Mouse (Mus musculus) midbrain, embryonic 12.5 days (tissue): ENCODE data around the gene Gm37240. TPM values are rescaled to one million over a fixed set of nuclear protein-coding genes. Genes with fewer than 3 reads are reported as not detected.

ENCODE experiments used
- ATAC-seq: fragments of 200-750 bp; cut with Nextera tagmentation; 2 replicates; pipeline ENCODE4 v1.8.0; 2017; ENCODE audit warnings: low read depth, moderate TSS enrichment, moderate library complexity; ENCODE audit not compliant: low FRiP score
- H3K27ac ChIP-seq: fragments of 300-500 bp; sonication (generic); replicated peaks from 2 replicates; pipeline ENCODE4 v1.5.1; 2016; ENCODE audit warnings: mild to moderate bottlenecking
- H3K27me3 ChIP-seq: fragments of 300-500 bp; sonication (generic); 2 replicates; pipeline ENCODE4 v1.6.1; 2016; ENCODE audit warnings: mild to moderate bottlenecking
- H3K36me3 ChIP-seq: fragments of 300-500 bp; sonication (generic); 2 replicates; pipeline ENCODE4 v1.6.1; 2016
- H3K4me1 ChIP-seq: fragments of 300-500 bp; sonication (generic); 2 replicates; pipeline ENCODE4 v1.6.1; 2016
- H3K4me2 ChIP-seq: fragments of 300-500 bp; sonication (generic); replicated peaks from 2 replicates; pipeline ENCODE4 v1.6.1; 2016; ENCODE audit warnings: mild to moderate bottlenecking, moderate library complexity
- H3K4me3 ChIP-seq: fragments of 300-500 bp; sonication (generic); 2 replicates; pipeline ENCODE4 v1.5.1; 2016; ENCODE audit warnings: mild to moderate bottlenecking
- H3K9ac ChIP-seq: fragments of 300-500 bp; sonication (generic); replicated peaks from 2 replicates; pipeline ENCODE4 v1.6.1; 2016; ENCODE audit warnings: mild to moderate bottlenecking, moderate library complexity
- H3K9me3 ChIP-seq: fragments of 300-500 bp; sonication (generic); 2 replicates; pipeline ENCODE4 v1.6.1; 2016; ENCODE audit warnings: mild to moderate bottlenecking
- WGBS: fragments of 180-500 bp; shearing (Covaris S2); methylation state at CpG from one replicate; pipeline ENCODE4 v1.1.7; 2016; 5-methylcytosine and 5-hydroxymethylcytosine counted together
- polyA plus RNA-seq: library from polyadenylated mRNA; unstranded; fragments of >200 nt; fragmentation: Nextera tagmentation; extraction: Ambion mirVana; gene quantifications from 2 replicates; pipeline ENCODE4 v1.2.1, GENCODE M21; 2016

The Gm37240 gene
- polyA plus RNA-seq, 1 experiment from 2014 or later = 0.96 TPM

DNA sequence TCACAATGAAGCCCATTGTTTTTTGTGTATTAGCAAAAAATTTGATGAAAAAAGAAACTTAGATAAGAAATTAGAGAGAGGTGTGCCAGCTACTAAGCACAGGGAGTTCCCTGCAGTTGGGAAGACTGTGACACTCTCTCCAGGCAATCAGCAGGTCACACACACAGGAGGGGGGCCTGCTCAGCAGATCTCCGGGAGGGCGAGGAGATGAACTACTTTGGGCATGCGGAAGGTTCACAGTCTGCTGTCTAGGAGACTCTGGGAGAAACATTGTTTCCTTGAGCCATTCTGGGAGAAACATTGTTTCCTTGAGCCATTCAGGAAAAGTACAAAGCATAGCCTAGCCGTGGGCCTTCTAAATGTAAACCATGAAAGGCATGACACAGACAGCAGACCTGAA is 1244.4 kb downstream of the Gm37240 start:
- ATAC-seq = no peak

DNA sequence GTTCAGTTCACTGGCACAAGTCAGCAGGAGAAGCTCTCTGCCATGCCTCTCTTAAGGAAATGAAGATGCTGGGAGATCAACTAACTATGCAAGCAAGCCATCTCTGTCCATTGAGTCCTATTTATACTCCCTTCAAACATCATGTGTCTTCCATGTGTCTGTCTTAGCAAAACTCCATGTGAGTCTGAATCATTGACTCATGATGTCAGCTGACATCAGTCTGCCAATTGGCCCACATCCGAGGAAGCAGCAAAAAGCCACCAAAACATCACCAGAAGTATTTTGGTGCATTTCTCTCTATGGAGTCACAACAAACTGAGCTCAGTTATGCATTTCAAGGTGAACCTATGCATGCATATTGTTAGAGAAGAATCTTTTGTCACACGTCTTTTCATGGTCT is 1245.9 kb downstream of the Gm37240 start:
- no peak for ATAC-seq
- no peaks in the 10 kb centered on the region for H3K36me3 ChIP-seq
- no peak overlapping the region for H3K4me2 ChIP-seq
- no peak overlapping the region for H3K27ac ChIP-seq
- H3K4me3 ChIP-seq = no peak overlapping the region
- no peak overlapping the region for H3K9ac ChIP-seq
- WGBS = 85% methylated on average over 2 of the region's 2 CpGs
- H3K9me3 ChIP-seq = no peaks in the 10 kb centered on the region
- H3K4me1 ChIP-seq = peaks cover 6% of the 10 kb centered on the region; the same call in 1 of the 2 replicates
- H3K27me3 ChIP-seq = peaks cover 7% of the 10 kb centered on the region; the same call in 1 of the 2 replicates

More for the DNA sequence above, 1244.4 kb downstream of the Gm37240 start:
- Histone ChIP-seq H3K27ac (no peak overlapping the region), H3K4me2 (no peak overlapping the region), H3K4me3 (no peak overlapping the region), H3K36me3 (no peaks in the 10 kb centered on the region), H3K4me1 (peaks cover 14% of the 10 kb centered on the region), H3K9me3 (no peaks in the 10 kb centered on the region), H3K9ac (no peak overlapping the region), H3K27me3 (peaks cover 8% of the 10 kb centered on the region; the same call in 1 of the 2 replicates)
- WGBS = 50% methylated on average over 4 of the region's 4 CpGs

DNA sequence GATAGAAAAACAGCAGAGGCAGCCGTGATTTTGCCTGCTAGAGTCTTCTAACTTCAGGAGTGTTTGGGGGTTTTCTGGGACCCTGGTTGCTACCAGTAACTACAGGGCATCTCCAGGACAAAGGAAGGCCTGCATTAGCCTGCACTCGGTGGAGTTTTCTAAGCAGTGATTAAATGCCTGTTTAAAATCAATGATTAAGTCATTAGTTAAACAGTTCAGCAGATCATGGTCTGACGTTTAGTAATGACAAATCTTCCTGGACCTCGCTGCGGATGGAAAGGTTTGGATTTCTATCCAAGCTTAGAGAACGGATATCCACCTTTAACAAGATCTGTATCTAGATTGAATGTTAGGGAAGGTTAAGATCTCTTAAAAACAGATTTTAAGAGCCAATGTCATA is 1246.8 kb downstream of the Gm37240 start:
- H3K4me2 ChIP-seq = no peak overlapping the region
- H3K4me1 ChIP-seq = peaks cover 6% of the 10 kb centered on the region; the same call in 1 of the 2 replicates
- peaks cover 4% of the 10 kb centered on the region; the same call in 1 of the 2 replicates for H3K27me3 ChIP-seq
- H3K9me3 ChIP-seq = no peaks in the 10 kb centered on the region
- no peak overlapping the region for H3K9ac ChIP-seq
- ATAC-seq = no peak
- H3K4me3 ChIP-seq = no peak overlapping the region
- WGBS = 43% methylated on average over 6 of the region's 6 CpGs
- no peaks in the 10 kb centered on the region for H3K36me3 ChIP-seq
- no peak overlapping the region for H3K27ac ChIP-seq

DNA sequence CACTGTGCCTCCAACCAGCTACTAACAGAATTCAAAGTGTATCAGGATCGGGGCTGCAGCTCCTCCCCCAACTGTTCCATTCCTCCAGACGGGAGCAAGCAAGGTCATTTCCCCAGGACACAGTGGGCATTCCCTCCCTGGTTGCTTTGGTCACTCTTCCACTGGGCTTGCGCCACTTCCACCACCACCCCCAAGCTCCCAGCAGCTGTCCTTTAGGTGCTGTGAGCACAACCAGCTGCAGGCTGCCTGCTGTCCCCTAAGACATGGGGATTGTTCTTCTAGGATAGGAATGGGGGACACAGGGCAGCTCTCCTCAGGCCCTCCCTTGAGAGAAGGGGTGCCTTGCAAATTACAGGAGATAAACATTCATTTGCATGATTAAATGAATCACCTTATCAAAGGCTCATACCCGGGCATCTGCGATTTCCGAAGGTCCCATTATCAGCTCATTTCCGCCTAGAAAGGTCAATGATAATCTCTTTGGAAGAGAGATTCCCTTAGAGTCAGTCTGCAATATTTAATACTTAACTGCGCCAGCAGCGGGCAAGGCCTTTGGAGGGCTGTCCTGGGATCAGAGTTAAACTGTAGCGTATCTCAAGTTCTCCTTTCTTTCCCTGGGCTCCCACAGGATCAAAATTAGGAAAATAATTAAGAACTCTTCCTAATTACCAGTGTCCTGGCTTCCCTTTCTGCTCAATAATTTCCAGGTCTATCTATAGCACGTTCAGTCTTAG is 1247.4 kb downstream of the Gm37240 start:
- no peaks in the 10 kb centered on the region for H3K36me3 ChIP-seq
- 40% methylated on average over 11 of the region's 11 CpGs for WGBS
- H3K4me1 ChIP-seq = peaks cover 6% of the 10 kb centered on the region; the same call in 1 of the 2 replicates
- H3K9me3 ChIP-seq = no peaks in the 10 kb centered on the region
- no peak for ATAC-seq
- H3K27ac ChIP-seq = no peak overlapping the region
- no peak overlapping the region for H3K4me2 ChIP-seq
- no peak overlapping the region for H3K4me3 ChIP-seq
- peaks cover 4% of the 10 kb centered on the region; the same call in 1 of the 2 replicates for H3K27me3 ChIP-seq
- H3K9ac ChIP-seq = no peak overlapping the region

DNA sequence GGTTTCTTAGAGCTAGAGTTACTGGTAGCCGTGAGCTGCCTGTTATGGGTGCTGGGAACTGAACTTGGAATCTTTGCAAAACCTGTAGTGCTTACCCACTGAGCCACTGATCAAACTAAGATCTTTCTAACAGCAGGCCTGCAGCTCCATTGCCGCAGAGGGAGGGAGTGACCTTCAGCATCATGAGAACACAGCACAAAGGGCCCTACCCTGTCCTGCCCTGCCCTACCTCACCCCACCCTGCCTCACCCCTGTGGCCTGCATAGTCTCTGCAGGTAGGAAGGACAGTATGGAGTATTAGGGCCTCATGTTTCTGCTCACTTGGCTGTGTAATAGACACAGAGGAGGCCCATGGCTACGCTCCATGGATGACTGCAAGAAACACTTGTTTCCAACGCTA is 1248.5 kb downstream of the Gm37240 start:
- Histone ChIP-seq H3K27ac (no peak overlapping the region), H3K4me1 (peaks cover 6% of the 10 kb centered on the region; the same call in 1 of the 2 replicates), H3K4me3 (no peak overlapping the region), H3K36me3 (no peaks in the 10 kb centered on the region), H3K4me2 (no peak overlapping the region), H3K9me3 (no peaks in the 10 kb centered on the region), H3K27me3 (peaks cover 4% of the 10 kb centered on the region; the same call in 1 of the 2 replicates), H3K9ac (no peak overlapping the region)
- WGBS = 78% methylated on average over 4 of the region's 4 CpGs
- ATAC-seq = no peak

DNA sequence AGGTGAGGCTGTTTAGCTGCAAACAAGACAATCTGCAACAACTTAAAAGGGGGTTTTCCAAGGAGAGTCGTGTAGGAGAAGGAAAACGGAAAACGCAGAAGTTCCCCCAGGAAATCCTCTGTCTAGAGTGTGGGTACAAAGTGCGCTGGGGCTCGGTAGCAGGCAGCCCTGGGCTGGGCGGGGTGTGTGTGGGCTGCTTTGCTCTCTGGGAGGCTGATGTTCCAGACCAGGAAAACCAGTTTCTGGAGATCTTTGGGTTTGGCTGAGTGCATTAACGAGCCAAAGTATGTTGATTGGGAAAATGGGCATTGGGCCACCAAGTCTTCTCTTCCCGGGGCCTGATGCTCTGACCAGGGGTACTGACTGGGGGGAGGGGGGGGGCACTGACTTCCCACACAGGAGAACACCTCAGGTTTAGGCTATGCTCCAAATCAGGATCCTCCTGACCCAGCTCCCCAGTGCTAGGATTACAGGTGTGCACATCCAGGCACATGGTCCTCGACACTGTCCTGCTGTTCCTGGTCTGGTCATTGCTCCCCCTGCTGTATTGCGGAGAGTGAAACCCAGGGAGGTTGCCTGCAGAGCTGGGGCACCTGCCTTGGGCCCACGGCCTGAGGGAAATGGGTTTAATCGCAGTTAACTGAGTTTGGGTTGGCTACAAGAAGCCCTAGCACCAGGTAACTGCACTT is 1249.3 kb downstream of the Gm37240 start:
- H3K9me3 ChIP-seq = no peaks in the 10 kb centered on the region
- no peak overlapping the region for H3K4me2 ChIP-seq
- no peak for ATAC-seq
- no peaks in the 10 kb centered on the region for H3K36me3 ChIP-seq
- no peak overlapping the region for H3K9ac ChIP-seq
- H3K27ac ChIP-seq = no peak overlapping the region
- 81% methylated on average over 12 of the region's 12 CpGs for WGBS
- H3K27me3 ChIP-seq = peaks cover 4% of the 10 kb centered on the region; the same call in 1 of the 2 replicates
- H3K4me3 ChIP-seq = no peak overlapping the region
- peaks cover 6% of the 10 kb centered on the region; the same call in 1 of the 2 replicates for H3K4me1 ChIP-seq

DNA sequence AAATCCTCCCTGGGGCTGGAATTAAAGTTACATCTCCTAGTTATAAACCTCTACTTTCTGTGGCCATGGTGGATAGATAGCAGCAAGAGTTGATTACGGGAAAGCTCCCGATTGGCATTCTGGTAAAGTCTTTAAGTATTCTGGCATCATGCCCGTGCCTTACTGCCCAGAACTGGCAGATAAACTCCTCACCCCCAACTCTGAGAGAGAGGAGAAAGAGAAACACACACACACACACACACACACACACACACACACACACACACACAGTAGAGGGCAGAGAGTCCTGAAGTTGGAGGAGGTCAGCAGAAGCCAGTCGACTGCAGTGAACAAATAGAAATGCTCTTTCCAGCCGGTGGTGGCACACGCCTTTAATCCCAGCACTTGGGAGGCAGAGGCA is 1250.2 kb downstream of the Gm37240 start:
- Histone ChIP-seq H3K4me1 (peaks cover 6% of the 10 kb centered on the region; the same call in 1 of the 2 replicates), H3K9me3 (no peaks in the 10 kb centered on the region), H3K4me3 (no peak overlapping the region), H3K36me3 (no peaks in the 10 kb centered on the region), H3K9ac (no peak overlapping the region), H3K27ac (no peak overlapping the region), H3K4me2 (no peak overlapping the region), H3K27me3 (peaks cover 4% of the 10 kb centered on the region; the same call in 1 of the 2 replicates)
- 89% methylated on average over 6 of the region's 6 CpGs for WGBS
- no peak for ATAC-seq

DNA sequence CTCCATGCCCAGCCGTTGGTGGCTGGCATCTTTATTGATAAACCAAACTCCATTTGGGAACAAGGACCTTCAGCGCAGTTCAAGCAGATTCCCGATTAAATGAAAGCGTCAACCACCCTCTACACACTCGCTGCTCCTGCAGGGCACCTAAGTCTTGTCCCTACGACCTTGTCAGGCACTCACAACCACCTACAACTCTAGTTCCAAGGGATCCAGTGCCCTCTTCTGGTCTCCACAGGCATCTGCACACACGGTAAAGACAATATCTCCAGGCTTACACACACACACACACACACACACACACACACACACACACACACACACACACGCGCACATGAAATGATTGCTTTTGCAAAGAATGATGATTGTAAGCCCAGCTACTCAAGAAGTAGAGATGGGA is 1255.7 kb downstream of the Gm37240 start:
- 93% methylated on average over 9 of the region's 9 CpGs for WGBS
- Histone ChIP-seq H3K4me1 (no peaks in the 10 kb centered on the region), H3K9me3 (no peaks in the 10 kb centered on the region), H3K27me3 (no peaks in the 10 kb centered on the region), H3K9ac (no peak overlapping the region), H3K4me3 (no peak overlapping the region), H3K27ac (no peak overlapping the region), H3K4me2 (no peak overlapping the region), H3K36me3 (no peaks in the 10 kb centered on the region)
- ATAC-seq = no peak

DNA sequence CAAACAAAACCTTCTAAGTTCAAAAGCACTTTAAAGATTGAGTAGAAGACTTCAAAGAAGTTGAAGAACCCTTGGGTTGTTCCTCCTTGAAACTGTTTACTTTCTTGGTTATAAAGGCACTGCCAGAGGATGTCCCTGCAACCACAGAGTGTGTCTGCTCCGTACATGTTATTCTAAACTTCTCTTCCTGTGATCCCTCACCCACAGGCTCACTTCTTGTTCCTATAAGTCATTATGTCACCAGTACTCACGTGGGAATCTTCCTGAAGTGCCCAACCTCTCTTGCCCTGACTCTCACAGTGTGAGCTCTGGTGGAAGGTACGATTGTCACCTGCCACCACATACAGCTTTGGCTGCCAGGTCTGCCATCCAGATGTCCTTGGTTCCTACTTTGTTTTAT is 1265.3 kb downstream of the Gm37240 start:
- H3K9me3 ChIP-seq = no peaks in the 10 kb centered on the region
- no peak overlapping the region for H3K4me3 ChIP-seq
- H3K4me1 ChIP-seq = no peaks in the 10 kb centered on the region
- H3K36me3 ChIP-seq = no peaks in the 10 kb centered on the region
- H3K9ac ChIP-seq = no peak overlapping the region
- peaks cover 3% of the 10 kb centered on the region; the same call in 1 of the 2 replicates for H3K27me3 ChIP-seq
- H3K27ac ChIP-seq = no peak overlapping the region
- 74% methylated on average over 3 of the region's 3 CpGs for WGBS
- H3K4me2 ChIP-seq = no peak overlapping the region
- ATAC-seq = no peak

DNA sequence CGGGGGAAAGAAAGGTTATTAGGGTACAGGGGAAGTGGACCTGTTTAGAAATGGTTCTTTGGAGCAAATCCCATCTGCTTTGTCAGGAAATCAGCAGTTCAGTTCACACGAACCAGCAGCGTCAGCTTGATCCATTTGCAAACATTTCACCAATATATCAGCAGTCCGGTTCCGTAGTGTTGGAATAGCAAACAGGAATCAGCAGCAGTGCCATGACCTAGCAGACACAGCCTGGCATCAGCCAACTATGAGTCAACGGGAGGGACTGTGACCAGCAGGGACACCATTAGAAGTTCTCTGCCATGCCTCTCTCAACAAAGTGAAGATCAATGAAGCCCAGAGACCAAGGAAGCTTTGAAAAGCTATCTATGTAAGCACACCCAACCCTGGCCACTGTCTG is 1267.6 kb downstream of the Gm37240 start:
- Histone ChIP-seq H3K9ac (no peak overlapping the region), H3K36me3 (no peaks in the 10 kb centered on the region), H3K9me3 (no peaks in the 10 kb centered on the region), H3K27ac (no peak overlapping the region), H3K4me2 (no peak overlapping the region), H3K4me1 (no peaks in the 10 kb centered on the region), H3K4me3 (no peak overlapping the region), H3K27me3 (peaks cover 3% of the 10 kb centered on the region)
- no peak for ATAC-seq
- 95% methylated on average over 6 of the region's 6 CpGs for WGBS

DNA sequence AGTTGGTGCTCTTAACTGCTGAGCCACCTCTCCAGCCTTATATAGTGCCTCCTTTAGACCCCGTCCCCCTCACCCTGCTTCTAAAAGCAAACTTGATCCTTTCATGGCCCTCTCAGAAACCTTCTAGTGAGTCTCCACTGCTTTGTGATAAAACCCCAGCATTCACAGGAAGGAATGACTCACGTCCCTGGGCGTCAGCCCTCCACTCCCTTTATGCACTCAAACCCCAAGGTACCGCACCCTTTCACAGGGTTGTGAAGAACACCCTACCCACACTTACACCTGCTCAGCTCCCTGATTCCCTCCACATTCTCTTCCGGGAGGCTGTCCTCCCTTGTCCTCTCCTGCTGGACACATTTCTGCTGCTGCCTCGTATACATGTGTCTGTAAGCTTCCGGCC is 1268.3 kb downstream of the Gm37240 start:
- no peak overlapping the region for H3K27ac ChIP-seq
- H3K9ac ChIP-seq = no peak overlapping the region
- no peaks in the 10 kb centered on the region for H3K9me3 ChIP-seq
- no peak for ATAC-seq
- peaks cover 3% of the 10 kb centered on the region for H3K27me3 ChIP-seq
- no peaks in the 10 kb centered on the region for H3K36me3 ChIP-seq
- WGBS = 93% methylated on average over 7 of the region's 7 CpGs
- no peaks in the 10 kb centered on the region for H3K4me1 ChIP-seq
- H3K4me3 ChIP-seq = no peak overlapping the region
- no peak overlapping the region for H3K4me2 ChIP-seq

DNA sequence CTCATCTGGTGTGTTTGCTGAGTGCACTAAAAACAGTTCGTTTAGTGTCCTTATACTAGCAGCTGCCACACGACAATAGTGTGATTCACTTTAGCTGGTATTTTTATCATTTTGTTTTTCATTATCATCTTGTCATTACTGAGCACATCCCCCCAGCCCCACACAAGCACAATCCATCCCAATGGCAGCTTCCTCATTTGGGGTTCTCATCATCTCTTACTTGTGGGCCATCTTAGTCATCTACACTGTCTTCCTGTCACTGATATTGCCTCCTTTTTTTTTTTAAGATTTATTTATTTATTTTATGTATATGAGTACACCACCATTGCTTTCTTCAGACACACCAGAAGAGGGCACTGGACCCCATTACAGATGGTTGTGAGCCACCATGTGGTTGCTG is 1268.7 kb downstream of the Gm37240 start:
- Histone ChIP-seq H3K4me3 (no peak overlapping the region), H3K4me1 (no peaks in the 10 kb centered on the region), H3K9ac (no peak overlapping the region), H3K27ac (no peak overlapping the region), H3K36me3 (no peaks in the 10 kb centered on the region), H3K27me3 (peaks cover 3% of the 10 kb centered on the region), H3K9me3 (no peaks in the 10 kb centered on the region), H3K4me2 (no peak overlapping the region)
- WGBS = 91% methylated on average over 2 of the region's 2 CpGs
- ATAC-seq = no peak
